ENCODE assay signal across 8 mouse cellular contexts in genomic region chr4:86898791-86899474, GRCm38 (mm10). TPM values are rescaled to one million over a fixed set of nuclear protein-coding genes. Genes with fewer than 3 reads are reported as not detected.
DNase-seq lines count a peak whose midpoint lies in the region; ATAC-seq and TF ChIP-seq lines count a peak whose summit lies in the region.

No protein-coding gene starts in this region.

- no peak for TF ChIP-seq CTCF in lung, postnatal 0 days (IDR thresholded peaks at IDR 0.05)

- peak overlapping the region; percentile 90 for H3K27ac ChIP-seq in kidney, embryonic 15.5 days
- H3K27ac ChIP-seq in lung, postnatal 0 days (ENCODE audit: low read length): peak overlapping the region; percentile 59

- no peaks in the 10 kb centered on the region for H3K27me3 ChIP-seq in kidney, embryonic 15.5 days
- H3K27me3 ChIP-seq in lung, postnatal 0 days (replicated peaks; ENCODE audit: insufficient read depth, low read length): no peaks in the 10 kb centered on the region

- peak; percentile 72 for DNase-seq in adrenal gland, postnatal 10 days
- peak; percentile 29 for DNase-seq in forelimb bud, embryonic 11.5 days (ENCODE audit: low read depth, low spot score)
- DNase-seq in lung, postnatal 0 days (ENCODE audit: low spot score): peak; percentile 67
- no peak for DNase-seq in right cerebral cortex, adult 2 months (ENCODE audit: low spot score in 2 of 2)
- DNase-seq in left cerebral cortex, postnatal 10 days (ENCODE audit: extremely low spot score in 1 of 2, low spot score in 2 of 2): no peak
- DNase-seq in cerebellum, postnatal 14 days: no peak
- no peak for DNase-seq in ovary, postnatal 14 days (ENCODE audit: low spot score)

- peak; percentile 81 for ATAC-seq in kidney, embryonic 15.5 days (replicated peaks; ENCODE audit: low FRiP score)
- ATAC-seq in lung, postnatal 0 days: peak; percentile 82

- no peaks in the 10 kb centered on the region for H3K9me3 ChIP-seq in kidney, embryonic 15.5 days (replicated peaks)
- H3K9me3 ChIP-seq in lung, postnatal 0 days (ENCODE audit: low read length): no peaks in the 10 kb centered on the region

- TF ChIP-seq EP300 in lung, postnatal 0 days (IDR thresholded peaks at IDR 0.05): peak; percentile 93

- no peak overlapping the region for H3K9ac ChIP-seq in kidney, embryonic 15.5 days
- H3K9ac ChIP-seq in lung, postnatal 0 days (replicated peaks; ENCODE audit: low read depth): no peak overlapping the region

- 14% methylated on average over 14 of the region's 14 CpGs for WGBS in kidney, embryonic 15.5 days
- WGBS in lung, postnatal 0 days: 17% methylated on average over 14 of the region's 14 CpGs

- H3K4me3 ChIP-seq in kidney, embryonic 15.5 days (replicated peaks): no peak overlapping the region
- H3K4me3 ChIP-seq in lung, postnatal 0 days (ENCODE audit: low read depth, low read length): no peak overlapping the region

- intact Hi-C loops in left cerebral cortex, postnatal 10 days (cut with DNase I): no loop called here

- no peaks in the 10 kb centered on the region for H3K36me3 ChIP-seq in kidney, embryonic 15.5 days
- H3K36me3 ChIP-seq in lung, postnatal 0 days (ENCODE audit: insufficient read depth, low read length): no peaks in the 10 kb centered on the region

- H3K4me2 ChIP-seq in kidney, embryonic 15.5 days: peak overlapping the region; percentile 3; the same call in 1 of the 2 replicates
- H3K4me2 ChIP-seq in lung, postnatal 0 days (replicated peaks; ENCODE audit: low read depth, low read length): no peak overlapping the region

- H3K4me1 ChIP-seq in kidney, embryonic 15.5 days: peaks cover 20% of the 10 kb centered on the region
- peaks cover 4% of the 10 kb centered on the region; the same call in 1 of the 2 replicates for H3K4me1 ChIP-seq in lung, postnatal 0 days (ENCODE audit: insufficient read depth, low read depth, low read length)

RNA-seq across cellular contexts. Expression of gene Acer2, which starts 24.7 kb away (rescaled TPM):
- total RNA-seq in adrenal gland, postnatal 10 days (2021): 10 to 100 TPM; 22.1 to 50.5 TPM
- 37.3 and 37.9 TPM in 2 replicates for polyA plus RNA-seq in kidney, embryonic 15.5 days (2015; fragmentation: Nextera tagmentation; extraction: Ambion mirVana)
- 53.8 and 92.9 TPM in 2 replicates for polyA plus RNA-seq in lung, postnatal 0 days (2015; fragmentation: Nextera tagmentation; extraction: Ambion mirVana)
- total RNA-seq in left cerebral cortex, postnatal 10 days (2021): 1 to 10 TPM; 3.0 to 5.3 TPM

RNA-seq across cellular contexts. Expression of gene Rps6, which starts 41.7 kb away (rescaled TPM):
- total RNA-seq in adrenal gland, postnatal 10 days (2021): 100 to 1,000 TPM; 924 to 996 TPM
- 768 and 806 TPM in 2 replicates for polyA plus RNA-seq in kidney, embryonic 15.5 days (2015; fragmentation: Nextera tagmentation; extraction: Ambion mirVana)
- 491 and 498 TPM in 2 replicates for polyA plus RNA-seq in lung, postnatal 0 days (2015; fragmentation: Nextera tagmentation; extraction: Ambion mirVana)
- 100 to 1,000 TPM; 386 to 405 TPM for total RNA-seq in left cerebral cortex, postnatal 10 days (2021)

Comparison
In these comparisons a context has a peak if more than half of its experiments do, and no peak if none do; other contexts are left out.
1. DNase-seq: peak in adrenal gland, postnatal 10 days (single experiment), forelimb bud, embryonic 11.5 days (single experiment) and lung, postnatal 0 days (single experiment); none in right cerebral cortex, adult 2 months (0 of 2), left cerebral cortex, postnatal 10 days (0 of 2), cerebellum, postnatal 14 days (0 of 2) and ovary, postnatal 14 days (single experiment).